Mouse (Mus musculus): ENCODE measurements at regions not wholly inside any gene's neighbourhood (a gene's known extent, or its start where the extent isn't known, plus 50 kb on each side); places are given as distances from the start of the nearest gene placed in this dataset.
A peak's percentile ranks its signal among the peaks of the same experiment; 100 is the strongest.

- DNase-seq = peak in 1 of 2 experiments; percentile 21
These were observed 54.4 kb upstream of the Ly86 start for GRCm38 (mm10) chr13:37290636-37291035.

GRCm38 (mm10) chr13:37288993-37289392 is 56.0 kb upstream of the Ly86 start:
- DNase-seq = peak in 1 of 2 experiments; percentile 3

- DNase-seq = peak in 1 of 2 experiments; percentile 33
These were observed 62.5 kb upstream of the Ly86 start for GRCm38 (mm10) chr13:37282515-37282914.

GRCm38 (mm10) chr13:37279078-37279789 is 65.8 kb upstream of the Ly86 start:
- peak in 1 of 2 experiments; percentile 2 for DNase-seq

GRCm38 (mm10) chr13:37249581-37250461 is 95.2 kb upstream of the Ly86 start:
- no peak for DNase-seq

GRCm38 (mm10) chr13:37248741-37249140 is 96.3 kb upstream of the Ly86 start:
- DNase-seq = no peak

- DNase-seq = no peak
These were observed 105.0 kb upstream of the Ly86 start for GRCm38 (mm10) chr13:37240048-37240447.

- no peak for DNase-seq
These were observed 107.7 kb upstream of the Ly86 start for GRCm38 (mm10) chr13:37237285-37237684.

GRCm38 (mm10) chr13:37225834-37226233 is 119.2 kb upstream of the Ly86 start:
- no peak for DNase-seq

- DNase-seq = peak in 1 of 2 experiments; percentile 56
These were observed 124.6 kb upstream of the Ly86 start for GRCm38 (mm10) chr13:37220436-37220835.

GRCm38 (mm10) chr13:37218596-37218995 is 126.4 kb upstream of the Ly86 start:
- DNase-seq = peak in 1 of 2 experiments; percentile 6

GRCm38 (mm10) chr13:37214590-37215282 is 130.3 kb upstream of the Ly86 start:
- peak; percentile 25 to 29 for DNase-seq

GRCm38 (mm10) chr13:37197136-37197535 is 147.1 kb upstream of the F13a1 start:
- DNase-seq = no peak

- no peak for DNase-seq
These were observed 145.8 kb upstream of the F13a1 start for GRCm38 (mm10) chr13:37195857-37196256.

- no peak for DNase-seq
These were observed 131.2 kb upstream of the F13a1 start for GRCm38 (mm10) chr13:37181169-37181787.

- DNase-seq = no peak
These were observed 126.5 kb upstream of the F13a1 start for GRCm38 (mm10) chr13:37176526-37176925.

GRCm38 (mm10) chr13:37175997-37176396 is 126.0 kb upstream of the F13a1 start:
- DNase-seq = no peak

GRCm38 (mm10) chr13:37158831-37159522 is 108.9 kb upstream of the F13a1 start:
- no peak for DNase-seq

GRCm38 (mm10) chr13:37157808-37158207 is 107.8 kb upstream of the F13a1 start:
- no peak for DNase-seq

GRCm38 (mm10) chr13:37151835-37152516 is 101.9 kb upstream of the F13a1 start:
- no peak for DNase-seq

- no peak for DNase-seq
These were observed 99.9 kb upstream of the F13a1 start for GRCm38 (mm10) chr13:37149961-37150360.
